Mouse (Mus musculus) bone marrow, adult 2 months (tissue): ENCODE measurements around the gene Jak2.

ENCODE experiments used
- CTCF ChIP-seq: fragments of 200-500 bp; IDR thresholded peaks from 2 replicates; pipeline ENCODE4 v1.5.1; 2011; ENCODE audit warnings: low read length, control low read depth; ENCODE audit not compliant: control insufficient read depth, insufficient read depth
- POLR2A ChIP-seq: fragments of 200-500 bp; IDR thresholded peaks from 2 replicates; pipeline ENCODE4 v1.6.1; 2011; ENCODE audit warnings: low read depth, mild to moderate bottlenecking, control low read depth, low read length, borderline replicate concordance; ENCODE audit not compliant: control insufficient read depth

- TF ChIP-seq POLR2A (no peak), CTCF (no peak)
Observed at GRCm38 (mm10) chr19:29205267-29205666, 46.4 kb upstream of the Jak2 start.
